Mouse (Mus musculus): ENCODE results near the gene Sprtn. TPM values are rescaled to one million over a fixed set of nuclear protein-coding genes. Genes with fewer than 3 reads are reported as not detected.
A peak's percentile ranks its signal among the peaks of the same experiment; 100 is the strongest.

Sprtn gene
- polyA plus RNA-seq (2014; fragmentation: Nextera tagmentation; extraction: Ambion mirVana) = 6.6 and 9.1 TPM in 2 replicates

DNA sequence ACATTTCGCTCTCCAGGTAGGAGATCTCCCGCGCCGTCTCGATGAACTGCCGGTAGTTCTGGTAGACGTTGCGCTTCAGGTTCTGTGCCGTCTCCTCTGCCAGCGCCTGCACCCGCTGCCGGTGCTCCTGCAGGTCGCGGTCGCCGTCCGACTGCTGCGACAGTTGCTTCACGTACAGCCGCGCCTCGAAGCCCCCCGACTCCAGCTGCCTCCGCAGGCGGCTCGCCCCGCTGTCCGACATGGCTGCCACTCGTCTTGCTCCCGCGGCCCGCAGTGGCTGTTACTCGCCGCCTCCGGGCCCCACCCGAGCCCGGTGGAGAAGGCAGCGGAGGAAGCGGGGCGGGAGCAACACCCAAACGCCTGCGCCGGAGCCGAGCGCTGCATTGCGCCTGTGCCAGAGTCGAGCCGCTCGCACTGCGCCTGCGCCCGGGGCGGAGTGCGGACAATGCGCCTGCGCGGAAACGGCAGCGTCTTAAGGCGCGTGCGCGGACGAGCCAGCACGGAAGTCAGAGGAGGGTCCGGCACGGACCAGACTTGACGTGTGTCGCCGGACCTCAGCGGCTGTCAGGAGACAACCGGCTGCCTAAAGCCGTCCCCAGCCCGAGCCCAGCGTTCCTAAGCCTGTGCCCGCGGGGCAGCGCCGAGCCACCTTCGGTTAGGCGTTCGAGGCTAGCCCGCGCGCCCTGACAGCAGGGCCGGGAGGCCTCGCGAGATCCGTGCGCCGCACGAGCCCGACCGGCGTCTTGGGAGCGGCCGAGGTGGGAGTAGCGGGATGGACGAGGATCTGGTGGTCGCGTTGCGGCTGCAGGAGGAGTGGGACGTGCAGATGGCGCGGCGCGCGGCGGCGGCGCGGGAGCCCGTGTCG lies at the start of gene Sprtn, which contains the start of gene Exoc8:
Gene Sprtn, plus strand, starts transcription at position 501 of the 865 bp plus-strand sequence.
Gene Exoc8, minus strand, starts transcription at position 320 of the 865 bp plus-strand sequence.
- peak within 1 kb of the TSS; percentile 78 for H3K27ac ChIP-seq (ENCODE audit: low read depth, low read length)
- H3K4me3 ChIP-seq (ENCODE audit: low read length) = peak within 1 kb of the TSS; percentile 95
- H3K9me3 ChIP-seq (ENCODE audit: control insufficient read depth, low read length) = no peaks in the 10 kb centered on the region
- peak within 1 kb of the TSS; percentile 85 for H3K9ac ChIP-seq (ENCODE audit: low read depth, low read length)
- no peaks in the 10 kb centered on the region for H3K27me3 ChIP-seq (ENCODE audit: control insufficient read depth, insufficient read depth, low read length)
- peak within 1 kb of the TSS; percentile 99 for H3K4me2 ChIP-seq (replicated peaks; ENCODE audit: low read depth, low read length)
- WGBS = under 1% methylated on average over 114 of the region's 114 CpGs
- peaks cover 42% of the 10 kb centered on the region for H3K36me3 ChIP-seq (ENCODE audit: control insufficient read depth, insufficient read depth, low read length)
- peak; percentile 87 for ATAC-seq (ENCODE audit: low FRiP score, low TSS enrichment)
- peaks cover 19% of the 10 kb centered on the region for H3K4me1 ChIP-seq (ENCODE audit: control insufficient read depth, insufficient read depth, low read length)

DNA sequence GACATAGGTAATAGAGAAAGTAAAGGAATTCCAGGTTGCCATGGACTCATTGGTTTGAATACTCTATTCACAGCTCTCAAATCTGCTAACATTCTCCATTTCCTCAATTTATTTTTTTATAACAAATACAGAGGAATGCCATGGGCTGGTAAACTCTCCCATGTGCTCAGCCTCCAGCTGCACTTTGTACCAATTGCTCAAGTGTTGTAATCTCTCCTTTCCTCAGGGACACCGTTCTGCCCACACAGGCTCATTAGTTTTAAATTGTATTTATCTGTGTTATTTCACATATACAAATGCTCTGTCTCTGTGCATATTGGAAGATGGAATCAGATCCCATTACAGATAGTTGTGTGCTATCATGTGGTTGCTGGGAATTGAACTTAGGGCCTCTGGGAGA lies 44.2 kb upstream of the Sprtn start:
- Histone ChIP-seq H3K27me3 (ENCODE audit: control insufficient read depth, insufficient read depth, low read length) (no peaks in the 10 kb centered on the region), H3K4me3 (ENCODE audit: low read length) (no peak overlapping the region), H3K9me3 (ENCODE audit: control insufficient read depth, low read length) (peaks cover 43% of the 10 kb centered on the region), H3K27ac (ENCODE audit: low read depth, low read length) (no peak overlapping the region), H3K9ac (ENCODE audit: low read depth, low read length) (no peak overlapping the region), H3K4me1 (ENCODE audit: control insufficient read depth, insufficient read depth, low read length) (no peaks in the 10 kb centered on the region), H3K4me2 (replicated peaks; ENCODE audit: low read depth, low read length) (no peak overlapping the region), H3K36me3 (ENCODE audit: control insufficient read depth, insufficient read depth, low read length) (peaks cover 61% of the 10 kb centered on the region)
- WGBS = 98% methylated on average over 1 of the region's 1 CpGs
- ATAC-seq (ENCODE audit: low FRiP score, low TSS enrichment) = no peak

DNA sequence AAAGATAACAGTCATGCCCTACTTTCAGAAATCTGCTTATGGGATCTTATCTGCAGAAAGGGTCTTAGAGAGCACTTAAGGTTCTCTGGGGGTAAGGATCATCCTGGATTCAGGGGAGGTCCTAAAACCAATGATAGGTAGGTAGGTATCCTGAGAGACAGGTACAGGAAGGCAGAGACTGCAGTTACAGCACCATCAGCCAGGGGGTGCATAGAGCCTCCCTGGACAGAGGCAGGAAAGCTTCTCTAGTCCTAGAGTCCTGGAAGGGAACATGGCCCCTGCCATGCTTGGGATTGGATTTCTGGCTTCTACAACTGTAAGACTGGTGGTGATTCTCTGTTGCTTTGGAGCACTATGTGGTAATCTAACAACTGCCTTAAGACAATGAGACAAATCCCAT lies 38.2 kb upstream of the Sprtn start:
- Histone ChIP-seq H3K4me3 (ENCODE audit: low read length) (no peak overlapping the region), H3K4me1 (ENCODE audit: control insufficient read depth, insufficient read depth, low read length) (peaks cover 6% of the 10 kb centered on the region; the same call in 1 of the 2 replicates), H3K9me3 (ENCODE audit: control insufficient read depth, low read length) (peaks cover 30% of the 10 kb centered on the region), H3K27me3 (ENCODE audit: control insufficient read depth, insufficient read depth, low read length) (no peaks in the 10 kb centered on the region), H3K27ac (ENCODE audit: low read depth, low read length) (no peak overlapping the region), H3K9ac (ENCODE audit: low read depth, low read length) (no peak overlapping the region), H3K4me2 (replicated peaks; ENCODE audit: low read depth, low read length) (no peak overlapping the region), H3K36me3 (ENCODE audit: control insufficient read depth, insufficient read depth, low read length) (peaks cover 60% of the 10 kb centered on the region)
- no peak for ATAC-seq (ENCODE audit: low FRiP score, low TSS enrichment)

DNA sequence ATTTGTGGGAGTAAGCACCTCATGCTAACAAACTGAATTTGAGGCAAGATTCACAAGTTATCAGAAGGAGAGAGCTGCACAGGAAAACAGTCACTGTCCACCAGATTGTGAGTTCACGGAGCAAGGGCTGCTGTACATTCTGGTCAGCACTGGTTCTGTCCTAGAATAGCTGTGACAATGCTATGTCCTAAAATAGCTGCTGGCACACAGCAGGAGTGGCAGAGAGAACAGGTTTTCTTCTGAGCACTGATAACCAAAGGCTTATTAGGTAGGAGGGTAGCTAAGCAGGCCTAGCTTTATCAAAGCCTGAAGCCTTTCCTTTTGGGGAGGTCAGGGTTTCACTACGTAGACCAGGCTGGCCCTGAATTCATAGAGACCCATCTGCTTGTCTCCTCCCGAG lies 37.5 kb upstream of the Sprtn start:
- H3K27me3 ChIP-seq (ENCODE audit: control insufficient read depth, insufficient read depth, low read length) = no peaks in the 10 kb centered on the region
- no peak overlapping the region for H3K27ac ChIP-seq (ENCODE audit: low read depth, low read length)
- WGBS = 98% methylated on average over 3 of the region's 3 CpGs
- peaks cover 6% of the 10 kb centered on the region; the same call in 1 of the 2 replicates for H3K4me1 ChIP-seq (ENCODE audit: control insufficient read depth, insufficient read depth, low read length)
- peaks cover 53% of the 10 kb centered on the region for H3K36me3 ChIP-seq (ENCODE audit: control insufficient read depth, insufficient read depth, low read length)
- H3K4me3 ChIP-seq (ENCODE audit: low read length) = no peak overlapping the region
- no peak overlapping the region for H3K9ac ChIP-seq (ENCODE audit: low read depth, low read length)
- peaks cover 23% of the 10 kb centered on the region for H3K9me3 ChIP-seq (ENCODE audit: control insufficient read depth, low read length)
- no peak for ATAC-seq (ENCODE audit: low FRiP score, low TSS enrichment)
- H3K4me2 ChIP-seq (replicated peaks; ENCODE audit: low read depth, low read length) = no peak overlapping the region

DNA sequence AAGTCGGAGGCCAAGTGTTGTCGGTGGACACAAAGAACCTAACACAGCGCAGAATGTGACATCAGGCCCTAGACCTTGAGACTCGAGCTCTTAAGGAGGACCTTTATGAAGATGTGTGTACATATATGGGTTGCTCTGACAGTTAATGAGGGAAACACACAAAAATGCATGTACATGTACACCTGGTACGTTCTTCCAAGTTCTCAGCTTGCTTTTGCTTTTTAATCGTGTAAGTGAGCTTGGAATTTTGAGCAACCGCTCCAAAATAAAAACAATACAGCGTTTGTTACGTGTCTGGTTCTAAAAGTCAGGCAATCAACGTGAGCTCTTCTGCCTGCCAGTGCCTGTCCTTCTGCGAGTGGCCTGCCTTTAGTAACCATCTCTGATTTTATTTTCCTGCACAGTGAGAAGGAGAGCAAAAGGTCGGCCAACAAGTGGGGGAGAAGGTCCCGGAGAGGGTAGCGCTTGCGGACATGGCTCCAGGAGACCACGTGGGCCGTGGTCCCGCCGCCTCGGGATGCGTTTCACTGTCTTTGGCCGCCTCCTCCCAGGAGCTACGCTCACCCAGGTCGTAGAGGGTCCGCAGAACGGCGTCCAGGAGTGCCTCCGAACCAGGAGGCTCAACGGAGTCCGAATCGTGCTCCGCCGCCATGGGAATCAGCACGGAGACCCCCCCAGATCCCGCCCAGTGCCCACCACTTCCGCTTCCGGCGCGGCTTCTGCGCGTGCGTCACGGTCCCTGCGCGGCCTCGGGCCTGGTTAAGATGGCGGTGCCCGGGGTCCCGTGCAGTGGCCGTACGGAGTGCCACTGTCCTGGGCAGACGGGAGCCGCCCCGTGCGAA lies 35.1 kb upstream of the Sprtn start, which contains the start of the genes Gnpat and 2810004N23Rik:
Gene Gnpat, plus strand, starts transcription at position 713 of the 842 bp plus-strand sequence.
Gene 2810004N23Rik, minus strand, starts transcription at position 800 of the 842 bp plus-strand sequence.
- H3K4me2 ChIP-seq (replicated peaks; ENCODE audit: low read depth, low read length) = peak within 1 kb of the TSS; percentile 83
- H3K27me3 ChIP-seq (ENCODE audit: control insufficient read depth, insufficient read depth, low read length) = no peaks in the 10 kb centered on the region
- H3K9ac ChIP-seq (ENCODE audit: low read depth, low read length) = peak within 1 kb of the TSS; percentile 98
- 2% methylated on average over 55 of the region's 55 CpGs for WGBS
- peaks cover 6% of the 10 kb centered on the region; the same call in 1 of the 2 replicates for H3K4me1 ChIP-seq (ENCODE audit: control insufficient read depth, insufficient read depth, low read length)
- peak within 1 kb of the TSS; percentile 92 for H3K27ac ChIP-seq (ENCODE audit: low read depth, low read length)
- ATAC-seq (ENCODE audit: low FRiP score, low TSS enrichment) = peak; percentile 98
- H3K4me3 ChIP-seq (ENCODE audit: low read length) = peak within 1 kb of the TSS; percentile 93
- H3K9me3 ChIP-seq (ENCODE audit: control insufficient read depth, low read length) = peaks cover 3% of the 10 kb centered on the region; the same call in 1 of the 2 replicates
- peaks cover 30% of the 10 kb centered on the region for H3K36me3 ChIP-seq (ENCODE audit: control insufficient read depth, insufficient read depth, low read length)

GRCm38 (mm10) chr8:124863163-124863677 lies 34.5 kb upstream of the Sprtn start:
- WGBS = under 1% methylated on average over 32 of the region's 33 CpGs
- peak overlapping the region; percentile 98 for H3K9ac ChIP-seq (ENCODE audit: low read depth, low read length)
- H3K9me3 ChIP-seq (ENCODE audit: control insufficient read depth, low read length) = no peaks in the 10 kb centered on the region
- no peak; the same call in 1 of the 2 replicates for ATAC-seq (ENCODE audit: low FRiP score, low TSS enrichment)
- peak overlapping the region; percentile 93 for H3K4me3 ChIP-seq (ENCODE audit: low read length)
- H3K4me1 ChIP-seq (ENCODE audit: control insufficient read depth, insufficient read depth, low read length) = peaks cover 8% of the 10 kb centered on the region; the same call in 1 of the 2 replicates
- H3K27ac ChIP-seq (ENCODE audit: low read depth, low read length) = peak overlapping the region; percentile 92
- peak overlapping the region; percentile 83 for H3K4me2 ChIP-seq (replicated peaks; ENCODE audit: low read depth, low read length)
- H3K36me3 ChIP-seq (ENCODE audit: control insufficient read depth, insufficient read depth, low read length) = peaks cover 23% of the 10 kb centered on the region
- H3K27me3 ChIP-seq (ENCODE audit: control insufficient read depth, insufficient read depth, low read length) = no peaks in the 10 kb centered on the region

- peak overlapping the region; percentile 92; the same call in 1 of the 2 replicates for H3K27ac ChIP-seq (ENCODE audit: low read depth, low read length)
- no peaks in the 10 kb centered on the region for H3K27me3 ChIP-seq (ENCODE audit: control insufficient read depth, insufficient read depth, low read length)
- H3K4me1 ChIP-seq (ENCODE audit: control insufficient read depth, insufficient read depth, low read length) = peaks cover 9% of the 10 kb centered on the region; the same call in 1 of the 2 replicates
- no peak for ATAC-seq (ENCODE audit: low FRiP score, low TSS enrichment)
- peak overlapping the region; percentile 83 for H3K4me2 ChIP-seq (replicated peaks; ENCODE audit: low read depth, low read length)
- H3K36me3 ChIP-seq (ENCODE audit: control insufficient read depth, insufficient read depth, low read length) = peaks cover 18% of the 10 kb centered on the region
- H3K4me3 ChIP-seq (ENCODE audit: low read length) = peak overlapping the region; percentile 93
- H3K9ac ChIP-seq (ENCODE audit: low read depth, low read length) = peak overlapping the region; percentile 98
- no peaks in the 10 kb centered on the region for H3K9me3 ChIP-seq (ENCODE audit: control insufficient read depth, low read length)
- WGBS = 12% methylated on average over 8 of the region's 8 CpGs
Measured at GRCm38 (mm10) chr8:124863729-124864128, 34.0 kb upstream of the Sprtn start.

GRCm38 (mm10) chr8:124866669-124867068 lies 31.0 kb upstream of the Sprtn start:
- Histone ChIP-seq H3K27me3 (ENCODE audit: control insufficient read depth, insufficient read depth, low read length) (no peaks in the 10 kb centered on the region), H3K9me3 (ENCODE audit: control insufficient read depth, low read length) (no peaks in the 10 kb centered on the region), H3K27ac (ENCODE audit: low read depth, low read length) (no peak overlapping the region), H3K4me2 (replicated peaks; ENCODE audit: low read depth, low read length) (no peak overlapping the region), H3K4me3 (ENCODE audit: low read length) (no peak overlapping the region), H3K36me3 (ENCODE audit: control insufficient read depth, insufficient read depth, low read length) (peaks cover 8% of the 10 kb centered on the region), H3K9ac (ENCODE audit: low read depth, low read length) (no peak overlapping the region), H3K4me1 (ENCODE audit: control insufficient read depth, insufficient read depth, low read length) (peaks cover 9% of the 10 kb centered on the region; the same call in 1 of the 2 replicates)
- WGBS = 67% methylated on average over 3 of the region's 3 CpGs
- no peak for ATAC-seq (ENCODE audit: low FRiP score, low TSS enrichment)

All from kidney, embryonic 14.5 days (tissue).